16 mouse cellular contexts compared by ENCODE assay signal in genomic region chr17:31335344-31336080, GRCm38 (mm10). TPM values are rescaled to one million over a fixed set of nuclear protein-coding genes. Genes with fewer than 3 reads are reported as not detected.
DNase-seq lines count a peak whose midpoint lies in the region; TF ChIP-seq lines count a peak whose summit lies in the region.
"Had no signal": no experiment of that assay in that cellular context is flagged by ENCODE, and none has a peak within 500 bp of the region (broad histone marks: within the 10 kb centered on the region; RNA-seq: fewer than 3 reads in every experiment).

No protein-coding gene starts in this region.

- peak; percentile 34 for DNase-seq in cerebellum, adult 11 months
- no peak for DNase-seq in cerebellum, adult 8-10 months
- peak; percentile 50 to 68 for DNase-seq in cerebellum, postnatal 14 days
- peak; percentile 20 to 69 for DNase-seq in kidney, postnatal 25 days
- DNase-seq in left cerebral cortex, adult 8-10 months (ENCODE audit: low spot score in 2 of 2): no peak
- DNase-seq in frontal cortex, postnatal 10 days (ENCODE audit: low spot score in 2 of 2): no peak
- DNase-seq in left cerebral cortex, adult 2 months (ENCODE audit: extremely low spot score in 1 of 2, low spot score in 2 of 2): no peak
- DNase-seq: heart, postnatal 4 days; liver; lung, adult 18-20 months; right cerebral cortex, postnatal 14 days had no signal

- H3K27me3 ChIP-seq in E14TG2a.4 (ENCODE audit: insufficient read depth, low read length): no peaks in the 10 kb centered on the region
- H3K27me3 ChIP-seq: forebrain, embryonic 13.5 days; midbrain, embryonic 13.5 days; Patski had no signal

- intact Hi-C loops in left cerebral cortex, adult 2 months (cut with DNase I): no loop called here

- peaks cover 63% of the 10 kb centered on the region for H3K4me1 ChIP-seq in E14TG2a.4 (replicated peaks; ENCODE audit: low read depth, low read length)
- H3K4me1 ChIP-seq: forebrain, embryonic 13.5 days; midbrain, embryonic 13.5 days had no signal

- TF ChIP-seq CTCF in E14TG2a.4 (conservative IDR thresholded peaks at IDR 0.05; ENCODE audit: low read length): no peak
- no peak for TF ChIP-seq CTCF in left cerebral cortex, adult 2 months (IDR thresholded peaks at IDR 0.05)

- 0 out of 2 replicates have a peak overlapping the region, but pooled peaks have one; percentile 35 for H3K4me3 ChIP-seq in E14TG2a.4 (replicated peaks; ENCODE audit: low read length)
- H3K4me3 ChIP-seq in left cerebral cortex, adult 2 months: no peak overlapping the region
- H3K4me3 ChIP-seq: forebrain, embryonic 13.5 days; midbrain, embryonic 13.5 days had no signal

- H3K27ac ChIP-seq in left cerebral cortex, adult 2 months: no peak overlapping the region
- H3K27ac ChIP-seq: forebrain, embryonic 13.5 days; macrophage; midbrain, embryonic 13.5 days had no signal

- peaks cover 78% of the 10 kb centered on the region for H3K36me3 ChIP-seq in E14TG2a.4 (ENCODE audit: insufficient read depth, low read length)

- no peaks in the 10 kb centered on the region for H3K9me3 ChIP-seq in E14TG2a.4 (ENCODE audit: low read length)
- H3K9me3 ChIP-seq: forebrain, embryonic 13.5 days; midbrain, embryonic 13.5 days had no signal

RNA-seq across cellular contexts. Expression of gene Slc37a1, which starts 48.9 kb away (rescaled TPM):
- 10 to 100 TPM; 11.5 to 14.5 (median 12.8) TPM for total RNA-seq in left cerebral cortex, adult 8-10 months (2022)
- 10 to 100 TPM in 1 of 2 experiments, 1 to 10 TPM in 1; 9.4 to 12.0 TPM for total RNA-seq in left cerebral cortex, adult 2 months (2021)

RNA-seq across cellular contexts. Expression of gene Pde9a, which starts 50.5 kb away (rescaled TPM):
- total RNA-seq in left cerebral cortex, adult 8-10 months (2022): 10 to 100 TPM; 20.1 to 29.5 (median 22.2) TPM
- total RNA-seq in left cerebral cortex, adult 2 months (2021): 10 to 100 TPM; 23.7 to 25.0 TPM

RNA-seq across cellular contexts. Expression of gene Rsph1, which starts 58.3 kb away (rescaled TPM):
- total RNA-seq in left cerebral cortex, adult 8-10 months (2022): 10 to 100 TPM; 14.0 to 23.9 (median 18.8) TPM
- total RNA-seq in left cerebral cortex, adult 2 months (2021): 10 to 100 TPM; 14.5 to 19.8 TPM

Comparison
In these comparisons a context has a peak if more than half of its experiments do, and no peak if none do; other contexts are left out.
1. DNase-seq: peak in cerebellum, adult 11 months (single experiment), cerebellum, postnatal 14 days (2 of 2) and kidney, postnatal 25 days (2 of 2); none in cerebellum, adult 8-10 months (single experiment), left cerebral cortex, adult 8-10 months (0 of 2), frontal cortex, postnatal 10 days (0 of 2) and left cerebral cortex, adult 2 months (0 of 2).